In the genomic region with DNA sequence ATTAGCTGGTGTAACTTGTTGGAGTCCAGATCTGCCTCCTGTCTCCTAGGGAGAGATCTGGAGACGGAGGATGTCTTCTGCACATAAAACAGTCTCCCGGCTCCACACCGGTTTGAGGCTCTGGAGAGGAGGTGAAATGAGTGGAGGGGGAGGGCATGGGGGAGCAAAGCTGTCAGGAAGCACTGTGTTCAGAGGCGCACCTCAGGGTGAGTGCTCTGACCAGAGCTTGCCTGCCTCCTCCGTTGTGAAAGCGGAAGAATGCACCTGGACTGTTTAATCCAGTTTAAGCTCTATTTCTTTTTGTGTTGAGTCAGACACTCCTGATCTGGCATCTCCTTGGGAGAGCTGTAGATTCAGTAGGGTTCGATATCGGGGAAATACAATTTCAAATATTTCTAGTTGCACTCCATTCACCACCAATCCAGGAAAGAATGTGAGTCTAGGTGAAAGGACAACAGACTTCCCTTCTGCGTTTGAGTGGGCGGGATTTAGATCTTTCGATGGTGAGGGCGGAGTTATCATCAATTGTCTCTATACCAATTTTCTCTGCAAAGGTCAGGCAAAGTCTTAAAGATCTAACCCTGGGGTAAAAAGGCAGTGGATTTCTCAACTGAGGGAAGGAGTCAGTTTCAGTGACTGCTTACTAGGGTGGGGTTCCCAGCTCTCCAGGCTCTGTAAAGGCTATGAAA, we compare ENCODE assay signal across 25 mouse cellular contexts. TPM values are rescaled to one million over a fixed set of nuclear protein-coding genes. Genes with fewer than 3 reads are reported as not detected.
DNase-seq lines count a peak whose midpoint lies in the region; ATAC-seq and TF ChIP-seq lines count a peak whose summit lies in the region.
"Had no signal": no experiment of that assay in that cellular context is flagged by ENCODE, and none has a peak within 500 bp of the region (broad histone marks: within the 10 kb centered on the region; RNA-seq: fewer than 3 reads in every experiment).

No protein-coding gene starts in this region.

- no peak for ATAC-seq in embryonic facial prominence, embryonic 13.5 days (ENCODE audit: insufficient number of reproducible peaks, insufficient read depth, low FRiP score, low TSS enrichment, low read depth)
- ATAC-seq in kidney, postnatal 0 days (replicated peaks; ENCODE audit: low FRiP score, low read depth): no peak
- no peak for ATAC-seq in intestine, postnatal 0 days
- 0 out of 2 replicates have a peak, but pooled peaks have one; percentile 54 for ATAC-seq in stomach, postnatal 0 days (ENCODE audit: low FRiP score, low TSS enrichment)
- ATAC-seq in hindbrain, embryonic 13.5 days (ENCODE audit: low FRiP score): no peak
- ATAC-seq: forebrain, embryonic 16.5 days; inflammation-experienced regulatory T-cells, adult 6 months had no signal

- H3K4me2 ChIP-seq in embryonic facial prominence, embryonic 13.5 days: 0 out of 2 replicates have a peak overlapping the region, but pooled peaks have one; percentile 5
- H3K4me2 ChIP-seq in kidney, postnatal 0 days (ENCODE audit: low read length): no peak overlapping the region
- peak overlapping the region; percentile 46 for H3K4me2 ChIP-seq in intestine, postnatal 0 days (replicated peaks; ENCODE audit: low read depth)
- H3K4me2 ChIP-seq in stomach, postnatal 0 days (replicated peaks; ENCODE audit: low read depth): no peak overlapping the region
- no peak overlapping the region for H3K4me2 ChIP-seq in hindbrain, embryonic 13.5 days
- H3K4me2 ChIP-seq: heart, embryonic 15.5 days; midbrain, embryonic 12.5 days; neural tube, embryonic 15.5 days had no signal

- no peak for DNase-seq in embryonic facial prominence, embryonic 10.5 days (ENCODE audit: low spot score)
- DNase-seq in kidney, postnatal 0 days (ENCODE audit: low spot score): no peak
- no peak for DNase-seq in kidney, adult 11 months
- no peak for DNase-seq in stomach, postnatal 0 days (ENCODE audit: low spot score)
- no peak for DNase-seq in T-cell, adult 2 months (ENCODE audit: low spot score)
- DNase-seq: cerebellum, postnatal 10 days; lung, adult 2 months; lung, postnatal 4 days; right cerebral cortex, postnatal 25 days had no signal

- H3K9me3 ChIP-seq in embryonic facial prominence, embryonic 13.5 days: no peaks in the 10 kb centered on the region
- H3K9me3 ChIP-seq in embryonic facial prominence, embryonic 10.5 days: no peaks in the 10 kb centered on the region
- H3K9me3 ChIP-seq in kidney, postnatal 0 days (replicated peaks; ENCODE audit: low read length): no peaks in the 10 kb centered on the region
- H3K9me3 ChIP-seq in intestine, postnatal 0 days (ENCODE audit: control insufficient read depth): no peaks in the 10 kb centered on the region
- H3K9me3 ChIP-seq in stomach, postnatal 0 days (ENCODE audit: control insufficient read depth, low read length): no peaks in the 10 kb centered on the region
- no peaks in the 10 kb centered on the region for H3K9me3 ChIP-seq in hindbrain, embryonic 13.5 days
- H3K9me3 ChIP-seq: heart, embryonic 15.5 days; hindbrain, embryonic 10.5 days; limb, embryonic 10.5 days; midbrain, embryonic 12.5 days; neural tube, embryonic 15.5 days had no signal

- peaks cover 2% of the 10 kb centered on the region for H3K4me1 ChIP-seq in embryonic facial prominence, embryonic 13.5 days
- H3K4me1 ChIP-seq in embryonic facial prominence, embryonic 10.5 days: peaks cover 27% of the 10 kb centered on the region
- 0 out of 2 replicates have a peak, but pooled peaks cover 2% of the 10 kb centered on the region for H3K4me1 ChIP-seq in kidney, postnatal 0 days (replicated peaks; ENCODE audit: insufficient read depth, low read length)
- no peaks in the 10 kb centered on the region for H3K4me1 ChIP-seq in intestine, postnatal 0 days (replicated peaks; ENCODE audit: control insufficient read depth, insufficient read depth, low read length)
- no peaks in the 10 kb centered on the region for H3K4me1 ChIP-seq in stomach, postnatal 0 days (replicated peaks; ENCODE audit: control insufficient read depth, insufficient read depth)
- H3K4me1 ChIP-seq in hindbrain, embryonic 13.5 days (replicated peaks): peaks cover 17% of the 10 kb centered on the region
- H3K4me1 ChIP-seq: heart, embryonic 15.5 days had no signal

- WGBS in embryonic facial prominence, embryonic 13.5 days: 28% methylated on average over 12 of the region's 12 CpGs
- WGBS in embryonic facial prominence, embryonic 10.5 days: 26% methylated on average over 12 of the region's 12 CpGs
- WGBS in kidney, postnatal 0 days: 32% methylated on average over 12 of the region's 12 CpGs
- WGBS in intestine, postnatal 0 days: 33% methylated on average over 12 of the region's 12 CpGs
- WGBS in stomach, postnatal 0 days: 33% methylated on average over 12 of the region's 12 CpGs
- 28% methylated on average over 12 of the region's 12 CpGs for WGBS in hindbrain, embryonic 13.5 days

- TF ChIP-seq CTCF in kidney, postnatal 0 days (IDR thresholded peaks at IDR 0.05; ENCODE audit: low read depth): no peak
- no peak for TF ChIP-seq CTCF in intestine, postnatal 0 days (IDR thresholded peaks at IDR 0.05; ENCODE audit: low read depth)
- TF ChIP-seq CTCF in stomach, postnatal 0 days (IDR thresholded peaks at IDR 0.05; ENCODE audit: low read depth): no peak

- no peak overlapping the region for H3K9ac ChIP-seq in embryonic facial prominence, embryonic 13.5 days
- H3K9ac ChIP-seq in kidney, postnatal 0 days (ENCODE audit: low read depth, low read length): no peak overlapping the region
- H3K9ac ChIP-seq in intestine, postnatal 0 days (ENCODE audit: low read depth, low read length): no peak overlapping the region
- no peak overlapping the region for H3K9ac ChIP-seq in stomach, postnatal 0 days (ENCODE audit: low read length)
- H3K9ac ChIP-seq in hindbrain, embryonic 13.5 days: no peak overlapping the region
- H3K9ac ChIP-seq: heart, embryonic 15.5 days; midbrain, embryonic 12.5 days; neural tube, embryonic 15.5 days had no signal

- H3K27ac ChIP-seq in embryonic facial prominence, embryonic 13.5 days: no peak overlapping the region
- H3K27ac ChIP-seq in embryonic facial prominence, embryonic 10.5 days (replicated peaks): no peak overlapping the region
- peak overlapping the region; percentile 25; the same call in 1 of the 2 replicates for H3K27ac ChIP-seq in kidney, postnatal 0 days
- no peak overlapping the region for H3K27ac ChIP-seq in intestine, postnatal 0 days (ENCODE audit: low read depth, low read length)
- no peak overlapping the region for H3K27ac ChIP-seq in stomach, postnatal 0 days (replicated peaks)
- H3K27ac ChIP-seq in hindbrain, embryonic 13.5 days: no peak overlapping the region
- H3K27ac ChIP-seq: heart, embryonic 15.5 days; hindbrain, embryonic 10.5 days; layer of hippocampus, adult 2 months; left cerebral cortex, adult 2 months; limb, embryonic 10.5 days; midbrain, embryonic 12.5 days; neural tube, embryonic 15.5 days had no signal

- no peak for TF ChIP-seq EP300 in stomach, postnatal 0 days (optimal IDR thresholded peaks at IDR 0.05)

- peaks cover 34% of the 10 kb centered on the region for H3K27me3 ChIP-seq in embryonic facial prominence, embryonic 13.5 days
- H3K27me3 ChIP-seq in embryonic facial prominence, embryonic 10.5 days (replicated peaks; ENCODE audit: low read depth, poor library complexity, severe bottlenecking): peaks cover 41% of the 10 kb centered on the region
- H3K27me3 ChIP-seq in kidney, postnatal 0 days (ENCODE audit: insufficient read depth, low read length): no peaks in the 10 kb centered on the region
- 0 out of 2 replicates have a peak, but pooled peaks cover under 1% of the 10 kb centered on the region for H3K27me3 ChIP-seq in intestine, postnatal 0 days (replicated peaks; ENCODE audit: control insufficient read depth, insufficient read depth, low read length)
- H3K27me3 ChIP-seq in stomach, postnatal 0 days (ENCODE audit: control insufficient read depth, insufficient read depth, low read length): no peaks in the 10 kb centered on the region
- H3K27me3 ChIP-seq in hindbrain, embryonic 13.5 days: peaks cover 43% of the 10 kb centered on the region
- H3K27me3 ChIP-seq: CH12.LX, Patski had no signal

- H3K36me3 ChIP-seq in embryonic facial prominence, embryonic 13.5 days: no peaks in the 10 kb centered on the region
- no peaks in the 10 kb centered on the region for H3K36me3 ChIP-seq in embryonic facial prominence, embryonic 10.5 days (replicated peaks)
- no peaks in the 10 kb centered on the region for H3K36me3 ChIP-seq in kidney, postnatal 0 days (ENCODE audit: insufficient read depth, low read length)
- H3K36me3 ChIP-seq in intestine, postnatal 0 days (ENCODE audit: control insufficient read depth, insufficient read depth): no peaks in the 10 kb centered on the region
- no peaks in the 10 kb centered on the region for H3K36me3 ChIP-seq in stomach, postnatal 0 days (ENCODE audit: control insufficient read depth, insufficient read depth, low read length)
- no peaks in the 10 kb centered on the region for H3K36me3 ChIP-seq in hindbrain, embryonic 13.5 days
- H3K36me3 ChIP-seq: heart, embryonic 15.5 days; hindbrain, embryonic 10.5 days; limb, embryonic 10.5 days; midbrain, embryonic 12.5 days; neural tube, embryonic 15.5 days had no signal

- no peak overlapping the region for H3K4me3 ChIP-seq in embryonic facial prominence, embryonic 13.5 days
- H3K4me3 ChIP-seq in embryonic facial prominence, embryonic 10.5 days: no peak overlapping the region
- H3K4me3 ChIP-seq in kidney, postnatal 0 days (replicated peaks; ENCODE audit: low read depth, low read length): no peak overlapping the region
- no peak overlapping the region for H3K4me3 ChIP-seq in intestine, postnatal 0 days (ENCODE audit: low read depth, low read length)
- no peak overlapping the region for H3K4me3 ChIP-seq in stomach, postnatal 0 days (ENCODE audit: low read depth, low read length)
- H3K4me3 ChIP-seq in hindbrain, embryonic 13.5 days: no peak overlapping the region
- H3K4me3 ChIP-seq: erythroblast, embryonic 14.5 days; heart, embryonic 15.5 days; hindbrain, embryonic 10.5 days; layer of hippocampus, adult 2 months; left cerebral cortex, adult 2 months; limb, embryonic 10.5 days; midbrain, embryonic 12.5 days; myocyte; neural tube, embryonic 15.5 days had no signal

RNA-seq across cellular contexts. Expression of a gene that starts 31.8 kb away (rescaled TPM):
- 0.84 and 1.1 TPM in 2 replicates for polyA plus RNA-seq in embryonic facial prominence, embryonic 13.5 days (2015; fragmentation: Nextera tagmentation; extraction: Ambion mirVana)
- polyA plus RNA-seq in embryonic facial prominence, embryonic 10.5 days (2016; fragmentation: Nextera tagmentation; extraction: Ambion mirVana): 4.7 and 6.3 TPM in 2 replicates
- 24.6 and 25.6 TPM in 2 replicates for polyA plus RNA-seq in kidney, postnatal 0 days (2015; fragmentation: Nextera tagmentation; extraction: Ambion mirVana)
- polyA plus RNA-seq in intestine, postnatal 0 days (2015; fragmentation: Nextera tagmentation; extraction: Ambion mirVana): 0.76 and 0.78 TPM in 2 replicates
- 0.76 and 0.83 TPM in 2 replicates for polyA plus RNA-seq in stomach, postnatal 0 days (2015; fragmentation: Nextera tagmentation; extraction: Ambion mirVana)
- 9.3 and 10.5 TPM in 2 replicates for polyA plus RNA-seq in hindbrain, embryonic 13.5 days (2015; fragmentation: Nextera tagmentation; extraction: Ambion mirVana)
- polyA plus RNA-seq: erythroblast, embryonic 14.5 days; inflammation-experienced regulatory T-cells, adult 6 months; myocyte had no signal

Comparison
In these comparisons a context has a peak if more than half of its experiments do, and no peak if none do; other contexts are left out.
1. H3K4me2 ChIP-seq: peak in embryonic facial prominence, embryonic 13.5 days (single experiment) and intestine, postnatal 0 days (single experiment); none in kidney, postnatal 0 days (single experiment), stomach, postnatal 0 days (single experiment) and hindbrain, embryonic 13.5 days (single experiment).